Mouse (Mus musculus) MEL (cell line): ENCODE measurements around the gene Med7.

Source experiments
- CHD2 ChIP-seq: IDR thresholded peaks from 2 replicates; pipeline ENCODE4 v1.6.1; 2011; ENCODE audit warnings: low read length, improper control_type of control experiment
- ZNF384 ChIP-seq: IDR thresholded peaks from 2 replicates; pipeline ENCODE4 v1.6.1; 2012; ENCODE audit warnings: low read depth, mild to moderate bottlenecking, inconsistent platforms, low read length, improper control_type of control experiment

DNA sequence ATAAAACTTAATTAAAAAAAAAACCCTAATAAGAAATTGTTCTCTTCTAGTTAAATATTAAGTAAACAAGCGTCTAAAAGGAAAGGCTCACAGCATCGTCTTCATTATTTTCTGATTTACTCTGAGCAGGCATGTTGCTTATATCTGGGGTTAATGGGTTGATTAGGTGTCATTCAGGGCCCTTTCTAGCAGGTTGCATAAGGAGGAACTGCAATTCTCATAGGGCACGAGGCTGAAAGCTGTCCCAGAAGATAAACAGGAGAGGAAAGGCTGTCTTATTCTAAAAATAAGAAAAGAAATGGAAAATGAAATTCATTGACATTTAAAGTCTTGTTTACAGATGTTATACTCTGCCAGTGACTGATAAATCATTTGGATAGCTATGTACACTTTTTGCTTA is 23.2 kb downstream of the Med7 start:
- TF ChIP-seq CHD2, result no peak
- TF ChIP-seq ZNF384, result no peak
